Mouse (Mus musculus) CH12.LX (cell line): ENCODE results near the gene Rae1. TPM values are rescaled to one million over a fixed set of nuclear protein-coding genes. Genes with fewer than 3 reads are reported as not detected.
A peak's percentile ranks its signal among the peaks of the same experiment; 100 is the strongest.

Experiments used
- DNase-seq: peaks from one replicate; pipeline ENCODE4 v3.0.0-alpha.2; 2013; ENCODE audit errors: extremely low read depth
- H3K27ac ChIP-seq: 2 replicates; pipeline ENCODE4 v1.5.1; 2012; ENCODE audit warnings: low read depth, mild to moderate bottlenecking, control low read depth, moderate library complexity; ENCODE audit not compliant: insufficient read depth
- H3K27me3 ChIP-seq: replicated peaks from 2 replicates; pipeline ENCODE3; 2012; ENCODE audit warnings: inconsistent platforms
- H3K36me3 ChIP-seq, 2 experiments: replicated peaks in 1 of 2; 2 replicates each; pipeline versions ENCODE3 to v1.6.1; 2012; ENCODE audit warnings: inconsistent platforms in 1 of 2, low read length in 1 of 2, mild to moderate bottlenecking in 1 of 2, mixed read lengths in 1 of 2, moderate library complexity in 1 of 2; ENCODE audit not compliant: control insufficient read depth in 1 of 2, insufficient read depth in 1 of 2
- H3K4me1 ChIP-seq, 2 experiments: 2 replicates each; pipeline ENCODE4 v1.6.1; 2012; ENCODE audit warnings: inconsistent platforms in 1 of 2, moderate library complexity in 1 of 2; ENCODE audit not compliant: insufficient read depth in 2 of 2, control insufficient read depth in 1 of 2
- H3K4me2 ChIP-seq: 2 replicates; pipeline ENCODE4 v1.6.1; 2012; ENCODE audit warnings: low read depth, mild to moderate bottlenecking, control low read depth; ENCODE audit not compliant: poor library complexity, insufficient read depth, severe bottlenecking
- H3K4me3 ChIP-seq, 3 experiments: fragments of 150-350 bp in 1 of 3; sonication (generic) in 1 of 3; replicated peaks in 1 of 3; 2 replicates each; pipeline versions ENCODE3 to v1.5.1; 2011 to 2012; ENCODE audit warnings: low read depth in 2 of 3, low read length in 2 of 3, mild to moderate bottlenecking in 2 of 3, moderate library complexity in 2 of 3, control low read depth in 1 of 3, improper control_type of control experiment in 1 of 3, inconsistent platforms in 1 of 3, mixed read lengths in 1 of 3; ENCODE audit not compliant: poor library complexity in 1 of 3
- H3K79me2 ChIP-seq: replicated peaks from 2 replicates; pipeline ENCODE4 v1.6.1; 2012; ENCODE audit warnings: mild to moderate bottlenecking, moderate library complexity; ENCODE audit not compliant: control insufficient read depth, poor library complexity, insufficient read depth, severe bottlenecking; ENCODE audit errors: extremely low read depth
- H3K9ac ChIP-seq: 2 replicates; pipeline ENCODE4 v1.6.1; 2012; ENCODE audit warnings: low read depth, mild to moderate bottlenecking, control low read depth, moderate library complexity; ENCODE audit not compliant: insufficient read depth
- H3K9me3 ChIP-seq: replicated peaks from 2 replicates; pipeline ENCODE3; 2012; ENCODE audit warnings: low read length, inconsistent platforms, mixed read lengths
- BHLHE40 ChIP-seq: IDR thresholded peaks from 2 replicates; pipeline ENCODE4 v1.6.1; 2011; ENCODE audit warnings: mild to moderate bottlenecking, low read depth, low read length, improper control_type of control experiment
- CHD1 ChIP-seq: IDR thresholded peaks from 2 replicates; pipeline ENCODE4 v1.6.1; 2012; ENCODE audit warnings: low read depth, low read length, improper control_type of control experiment, inconsistent platforms
- CHD2 ChIP-seq: IDR thresholded peaks from 2 replicates; pipeline ENCODE4 v1.6.1; 2011; ENCODE audit warnings: low read length, improper control_type of control experiment
- CTCF ChIP-seq, 2 experiments: IDR thresholded peaks in 1 of 2; conservative IDR thresholded peaks in 1 of 2; 2 replicates each; pipeline ENCODE4 v1.5.1; 2011 to 2012; ENCODE audit warnings: low read depth in 2 of 2, low read length in 2 of 2, improper control_type of control experiment in 1 of 2, inconsistent platforms in 1 of 2, mild to moderate bottlenecking in 1 of 2, moderate library complexity in 1 of 2
- ELF1 ChIP-seq: IDR thresholded peaks from 2 replicates; pipeline ENCODE4 v1.6.1; 2014; ENCODE audit warnings: low read depth, mild to moderate bottlenecking, inconsistent platforms, low read length, improper control_type of control experiment
- GABPA ChIP-seq: IDR thresholded peaks from 2 replicates; pipeline ENCODE4 v1.6.1; 2012; ENCODE audit warnings: low read depth, low read length, improper control_type of control experiment, inconsistent platforms; ENCODE audit not compliant: insufficient replicate concordance
- HCFC1 ChIP-seq: IDR thresholded peaks from 2 replicates; pipeline ENCODE4 v1.6.1; 2012; ENCODE audit warnings: low read depth, mild to moderate bottlenecking, inconsistent platforms, low read length, improper control_type of control experiment
- JUND ChIP-seq: conservative IDR thresholded peaks from 2 replicates; pipeline ENCODE4 v1.6.1; 2011; ENCODE audit warnings: low read depth, low read length, improper control_type of control experiment
- KAT2A ChIP-seq: IDR thresholded peaks from 2 replicates; pipeline ENCODE4 v1.6.1; 2012; ENCODE audit warnings: low read length, improper control_type of control experiment, inconsistent platforms; ENCODE audit not compliant: insufficient replicate concordance
- dilution Hi-C: fragments of 300-500 bp; cut with MboI; formaldehyde crosslinking; loops from 2 replicates; pipeline ENCODE4 v1.14.3; 2020; ENCODE audit warnings: low sequenced_read_pairs; ENCODE audit not compliant: extremely low pct_unique_long_range_greater_than_20kb, extremely low pct_ligation_motif_present
- in situ Hi-C: fragments of 300-500 bp; cut with MboI; formaldehyde crosslinking; loops from 3 replicates; pipeline ENCODE4 v1.14.3; 2019; ENCODE audit warnings: low sequenced_read_pairs, low pct_ligation_motif_present, low pct_unique_long_range_greater_than_20kb, mixed read lengths
- polyA plus RNA-seq: library from polyadenylated mRNA; unstranded; fragments of >175 nt; gene quantifications from 2 replicates; pipeline ENCODE4 v1.2.1, GENCODE M21; 2012; ENCODE audit warnings: low read depth; ENCODE audit not compliant: insufficient read length
- total RNA-seq, 2 experiments: library from RNA; depleted of rRNA; stranded (reverse); fragments of 300-350 nt in 1 of 2; fragments of >200 nt in 1 of 2; gene quantifications; 2 replicates each; pipeline ENCODE4 v1.2.3; 2012 to 2014

Gene Rae1
- total and polyA plus RNA-seq, 3 experiments = 86.3 to 114 (median 95.0) TPM

DNA sequence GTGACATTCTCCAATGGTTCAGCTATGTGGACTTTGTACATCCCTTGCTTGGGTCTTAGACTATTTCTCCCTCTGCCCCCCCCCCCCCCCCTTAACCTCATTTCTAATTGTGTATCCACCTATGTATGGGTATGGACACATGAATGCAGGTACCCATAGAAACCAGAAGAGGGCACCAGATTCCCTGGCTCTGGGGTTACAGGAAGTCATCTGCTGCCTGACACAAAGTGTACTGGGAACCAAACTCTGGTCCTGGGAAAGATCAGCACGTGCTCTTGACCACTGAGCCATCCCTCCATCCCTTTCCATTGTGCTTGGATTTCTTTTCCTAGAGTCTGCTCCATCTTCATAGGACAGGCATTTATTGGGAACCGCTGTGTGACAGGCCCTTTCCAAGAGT is 47.9 kb upstream of the Rae1 start:
- no peak for DNase-seq
- Histone ChIP-seq H3K27me3 (peaks cover 28% of the 10 kb centered on the region), H3K9ac (no peak overlapping the region), H3K27ac (no peak overlapping the region), H3K4me2 (no peak overlapping the region), H3K4me3 (no peak overlapping the region), H3K36me3 (no peaks in the 10 kb centered on the region), H3K9me3 (peaks cover 21% of the 10 kb centered on the region), H3K4me1 (no peaks in the 10 kb centered on the region; a peak in 1 of 4 replicates), H3K79me2 (no peaks in the 10 kb centered on the region)
- in situ Hi-C loops = no loop called here
- TF ChIP-seq CTCF (conservative IDR thresholded peaks at IDR 0.05 in 1 of 2, IDR thresholded peaks at IDR 0.05 in 1 of 2; ENCODE audit: low read depth in 2 of 2, low read length in 2 of 2) (peak in 1 of 2 experiments; percentile 16; a peak in 1 of 4 replicates), CHD1 (no peak)
- dilution Hi-C loops = no loop called here

GRCm38 (mm10) chr2:172958579-172958978 is 41.3 kb upstream of the Rae1 start:
- no peak for TF ChIP-seq JUND
- no peak for TF ChIP-seq ELF1
- no peak for TF ChIP-seq GABPA
- Histone ChIP-seq H3K36me3 (no peaks in the 10 kb centered on the region), H3K9ac (no peak overlapping the region), H3K4me1 (peaks cover 0 to 9% of the 10 kb centered on the region in 2 experiments; a peak in 2 of 4 replicates), H3K4me3 (no peak overlapping the region), H3K27ac (no peak overlapping the region), H3K79me2 (no peaks in the 10 kb centered on the region), H3K9me3 (peaks cover 25% of the 10 kb centered on the region), H3K27me3 (peaks cover 12% of the 10 kb centered on the region), H3K4me2 (no peak overlapping the region)
- in situ Hi-C loops (no loop called here), dilution Hi-C loops (no loop called here)
- no peak for DNase-seq

DNA sequence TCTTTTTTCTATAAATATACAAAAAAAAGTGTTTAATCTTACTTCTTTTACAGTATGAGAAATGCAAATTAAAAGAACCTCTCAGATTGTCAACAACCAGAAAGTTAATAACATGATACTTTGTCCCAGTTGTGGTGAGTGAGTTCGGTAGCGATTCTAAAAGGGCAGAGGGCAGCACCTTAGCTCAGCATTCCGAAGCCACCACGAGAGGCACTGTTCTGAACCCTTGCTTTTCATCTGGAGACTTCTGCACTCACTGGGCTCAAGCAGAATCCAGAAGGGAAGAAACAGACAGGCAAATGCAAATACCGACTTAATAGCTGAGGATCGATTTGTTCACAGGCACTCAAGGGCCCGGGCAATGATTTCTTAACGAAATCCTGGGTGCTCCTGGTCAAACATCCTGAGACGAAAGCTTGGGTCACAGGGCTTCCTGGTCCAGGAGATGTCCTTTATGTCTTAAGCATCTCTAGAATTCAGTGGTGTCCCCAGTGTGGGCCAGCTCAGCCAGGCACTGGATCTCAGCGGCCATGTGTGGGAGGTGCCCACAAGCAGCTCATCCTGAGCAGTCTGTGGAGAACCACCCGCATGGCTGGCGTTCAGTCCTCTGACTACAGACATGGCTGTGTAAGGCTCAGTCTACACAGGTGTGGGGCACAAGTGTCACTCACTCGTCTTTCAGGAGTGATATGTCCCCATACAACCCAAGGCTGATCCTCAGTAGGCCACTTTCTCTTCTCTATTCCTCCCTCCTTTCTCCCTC is 40.7 kb upstream of the Rae1 start:
- Histone ChIP-seq H3K9me3 (peaks cover 23% of the 10 kb centered on the region), H3K4me1 (peaks cover 0 to 9% of the 10 kb centered on the region in 2 experiments; a peak in 2 of 4 replicates), H3K4me3 (no peak overlapping the region), H3K27me3 (peaks cover 6% of the 10 kb centered on the region), H3K79me2 (no peaks in the 10 kb centered on the region), H3K9ac (no peak overlapping the region), H3K27ac (no peak overlapping the region), H3K36me3 (no peaks in the 10 kb centered on the region), H3K4me2 (no peak overlapping the region)
- in situ Hi-C loops = no loop called here
- no peak for DNase-seq
- dilution Hi-C loops = no loop called here
- TF ChIP-seq KAT2A = no peak
- TF ChIP-seq JUND = no peak
- TF ChIP-seq CHD2 = no peak
- TF ChIP-seq BHLHE40 = no peak
- no peak for TF ChIP-seq HCFC1
